Mouse (Mus musculus): Measurements from ENCODE around the gene Hist2h2ac.

DNA sequence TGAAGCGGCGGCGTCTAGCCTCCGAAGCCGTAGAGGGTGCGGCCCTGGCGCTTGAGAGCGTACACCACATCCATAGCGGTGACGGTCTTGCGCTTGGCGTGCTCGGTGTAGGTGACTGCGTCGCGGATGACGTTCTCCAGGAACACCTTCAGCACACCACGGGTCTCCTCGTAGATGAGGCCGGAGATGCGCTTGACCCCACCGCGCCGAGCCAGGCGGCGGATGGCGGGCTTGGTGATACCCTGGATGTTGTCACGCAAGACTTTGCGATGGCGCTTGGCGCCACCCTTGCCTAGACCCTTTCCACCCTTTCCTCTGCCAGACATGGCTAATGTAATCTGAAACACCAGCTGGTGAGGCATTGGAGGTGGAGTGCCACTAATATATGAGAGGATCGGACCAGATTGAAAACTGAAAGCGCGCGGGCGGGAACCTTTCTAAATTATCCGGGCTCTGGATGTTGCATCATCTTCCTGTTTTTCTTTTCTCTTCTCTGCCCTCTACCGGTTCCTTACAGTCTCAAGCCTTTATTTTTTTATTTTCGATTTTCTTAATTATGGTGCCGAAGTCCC lies 42.4 kb upstream of the Hist2h2ac start, which contains the start of gene Hist2h4:
- TF ChIP-seq CTCF (IDR thresholded peaks at IDR 0.05; ENCODE audit: low read depth, low read length) (no peak; the same call in 1 of the 2 replicates), POLR2A (IDR thresholded peaks at IDR 0.05; ENCODE audit: extremely low read depth, insufficient read depth, low read length) (peak; percentile 96)
